Mouse (Mus musculus) erythroblast, embryonic 14.5 days (primary cell): ENCODE results near the gene Adssl1. TPM values are rescaled to one million over a fixed set of nuclear protein-coding genes. Genes with fewer than 3 reads are reported as not detected.

ENCODE experiments used
- H3K27me3 ChIP-seq: 2 replicates; pipeline ENCODE4 v1.6.1; 2012; ENCODE audit warnings: inconsistent platforms; ENCODE audit not compliant: control insufficient read depth
- H3K36me3 ChIP-seq: 2 replicates; pipeline ENCODE4 v1.6.1; 2012; ENCODE audit warnings: mild to moderate bottlenecking, inconsistent platforms; ENCODE audit not compliant: control insufficient read depth
- H3K4me1 ChIP-seq: 2 replicates; pipeline ENCODE4 v1.6.1; 2012; ENCODE audit warnings: inconsistent platforms; ENCODE audit not compliant: control insufficient read depth
- H3K4me3 ChIP-seq: replicated peaks from 2 replicates; pipeline ENCODE3; 2012; ENCODE audit warnings: moderate library complexity, mild to moderate bottlenecking, inconsistent platforms
- H3K9me3 ChIP-seq: 2 replicates; pipeline ENCODE4 v1.6.1; 2012; ENCODE audit warnings: low read length, inconsistent platforms, mixed read lengths; ENCODE audit not compliant: control insufficient read depth
- GATA1 ChIP-seq: IDR thresholded peaks from 2 replicates; pipeline ENCODE4 v1.6.1; 2012; ENCODE audit warnings: low read length, inconsistent platforms, mixed read lengths
- TAL1 ChIP-seq: IDR thresholded peaks from 3 replicates; pipeline ENCODE4 v1.6.1; 2012; ENCODE audit warnings: low read length, inconsistent platforms, mixed read lengths
- polyA plus RNA-seq: library from polyadenylated mRNA; stranded (reverse); fragments of >175 nt; gene quantifications from 2 replicates; pipeline ENCODE4 v1.2.3, GENCODE M21; 2012

The Adssl1 gene
- polyA plus RNA-seq, 1 experiment = 0.28 TPM

GRCm38 (mm10) chr12:112628928-112629721, 9.3 kb downstream of the Adssl1 start:
- TF ChIP-seq TAL1 = no peak
- peak; percentile 25; the same call in 1 of the 2 replicates for TF ChIP-seq GATA1
- no peaks in the 10 kb centered on the region for H3K27me3 ChIP-seq
- no peaks in the 10 kb centered on the region for H3K36me3 ChIP-seq
- H3K4me3 ChIP-seq = no peak overlapping the region
- H3K9me3 ChIP-seq = no peaks in the 10 kb centered on the region
- peaks cover 11% of the 10 kb centered on the region for H3K4me1 ChIP-seq

GRCm38 (mm10) chr12:112630029-112630428, 10.2 kb downstream of the Adssl1 start:
- Histone ChIP-seq H3K9me3 (no peaks in the 10 kb centered on the region), H3K27me3 (no peaks in the 10 kb centered on the region), H3K36me3 (no peaks in the 10 kb centered on the region), H3K4me3 (no peak overlapping the region), H3K4me1 (peaks cover 11% of the 10 kb centered on the region)
- TF ChIP-seq GATA1 = no peak
- TF ChIP-seq TAL1 = no peak

GRCm38 (mm10) chr12:112630796-112631195, 11.0 kb downstream of the Adssl1 start:
- no peaks in the 10 kb centered on the region for H3K27me3 ChIP-seq
- H3K36me3 ChIP-seq = no peaks in the 10 kb centered on the region
- H3K4me3 ChIP-seq = no peak overlapping the region
- TF ChIP-seq TAL1 = no peak
- no peak for TF ChIP-seq GATA1
- no peaks in the 10 kb centered on the region for H3K9me3 ChIP-seq
- peaks cover 11% of the 10 kb centered on the region for H3K4me1 ChIP-seq

- Histone ChIP-seq H3K9me3 (no peaks in the 10 kb centered on the region), H3K36me3 (no peaks in the 10 kb centered on the region), H3K4me1 (peaks cover 11% of the 10 kb centered on the region), H3K27me3 (no peaks in the 10 kb centered on the region), H3K4me3 (no peak overlapping the region)
- TF ChIP-seq TAL1 = no peak
- TF ChIP-seq GATA1 = no peak
These were observed 11.6 kb downstream of the Adssl1 start for GRCm38 (mm10) chr12:112631472-112631871.

- H3K4me1 ChIP-seq = peaks cover 9% of the 10 kb centered on the region
- TF ChIP-seq TAL1 (no peak), GATA1 (no peak)
- no peaks in the 10 kb centered on the region for H3K36me3 ChIP-seq
- no peak overlapping the region for H3K4me3 ChIP-seq
- no peaks in the 10 kb centered on the region for H3K9me3 ChIP-seq
- no peaks in the 10 kb centered on the region for H3K27me3 ChIP-seq
These were observed 12.4 kb downstream of the Adssl1 start for GRCm38 (mm10) chr12:112632084-112632777.

- Histone ChIP-seq H3K36me3 (no peaks in the 10 kb centered on the region), H3K27me3 (no peaks in the 10 kb centered on the region), H3K4me1 (peaks cover 9% of the 10 kb centered on the region), H3K9me3 (no peaks in the 10 kb centered on the region), H3K4me3 (no peak overlapping the region)
- TF ChIP-seq GATA1 = no peak
- no peak for TF ChIP-seq TAL1
These were observed 13.1 kb downstream of the Adssl1 start for GRCm38 (mm10) chr12:112632907-112633306.

GRCm38 (mm10) chr12:112633686-112634085, 13.8 kb downstream of the Adssl1 start:
- TF ChIP-seq GATA1 (no peak), TAL1 (no peak)
- peaks cover 9% of the 10 kb centered on the region for H3K4me1 ChIP-seq

GRCm38 (mm10) chr12:112639526-112639925, 19.7 kb downstream of the Adssl1 start:
- H3K4me3 ChIP-seq = no peak overlapping the region
- peaks cover 15% of the 10 kb centered on the region for H3K4me1 ChIP-seq
- H3K36me3 ChIP-seq = no peaks in the 10 kb centered on the region; the same call in 1 of the 2 replicates
- H3K27me3 ChIP-seq = no peaks in the 10 kb centered on the region
- no peak for TF ChIP-seq GATA1
- TF ChIP-seq TAL1 = no peak
- H3K9me3 ChIP-seq = no peaks in the 10 kb centered on the region

More at GRCm38 (mm10) chr12:112633686-112634085, 13.8 kb downstream of the Adssl1 start:
- H3K4me3 ChIP-seq = no peak overlapping the region
- no peaks in the 10 kb centered on the region for H3K27me3 ChIP-seq
- no peaks in the 10 kb centered on the region for H3K9me3 ChIP-seq
- no peaks in the 10 kb centered on the region for H3K36me3 ChIP-seq

- H3K4me3 ChIP-seq = no peak overlapping the region
- no peak for TF ChIP-seq TAL1
- no peak for TF ChIP-seq GATA1
- no peaks in the 10 kb centered on the region for H3K27me3 ChIP-seq
- no peaks in the 10 kb centered on the region for H3K9me3 ChIP-seq
- H3K36me3 ChIP-seq = peaks cover 21% of the 10 kb centered on the region
- H3K4me1 ChIP-seq = peaks cover 50% of the 10 kb centered on the region
These were observed 23.3 kb downstream of the Adssl1 start for GRCm38 (mm10) chr12:112643126-112643525.
